Mouse (Mus musculus) CD4-positive, CD25-positive, alpha-beta regulatory T cell, adult 2 months (primary cell): Measurements from ENCODE around the gene Tbl2.

Experiments
- DNase-seq: peaks from one replicate; pipeline ENCODE4 v3.0.0-alpha.2; 2012; ENCODE audit warnings: low read depth, low spot score

Gene Tbl2

GRCm38 (mm10) chr5:135186621-135187348 is 37.3 kb downstream of the Tbl2 start, which contains the start of gene Baz1b:
Gene Baz1b (plus strand): TSS chr5:135187264.
- DNase-seq = peak; percentile 98

- DNase-seq = peak; percentile 29
Observed at GRCm38 (mm10) chr5:135187349-135188213, 38.1 kb downstream of the Tbl2 start.

- no peak for DNase-seq
Observed at GRCm38 (mm10) chr5:135188214-135188554, 38.7 kb downstream of the Tbl2 start.

GRCm38 (mm10) chr5:135189281-135190022 is 40.0 kb downstream of the Tbl2 start:
- no peak for DNase-seq

GRCm38 (mm10) chr5:135191620-135192019 is 42.2 kb downstream of the Tbl2 start:
- peak; percentile 89 for DNase-seq

GRCm38 (mm10) chr5:135192431-135192830 is 43.0 kb downstream of the Tbl2 start:
- no peak for DNase-seq

GRCm38 (mm10) chr5:135196367-135196766 is 46.9 kb downstream of the Tbl2 start:
- DNase-seq = peak; percentile 39

- DNase-seq = no peak
Observed at GRCm38 (mm10) chr5:135202763-135203162, 53.3 kb downstream of the Tbl2 start.

- peak; percentile 45 for DNase-seq
Observed at GRCm38 (mm10) chr5:135208197-135208596, 58.7 kb downstream of the Tbl2 start.
